Mouse (Mus musculus) stomach, embryonic 14.5 days (tissue): ENCODE results near the gene Ctdnep1. TPM values are rescaled to one million over a fixed set of nuclear protein-coding genes. Genes with fewer than 3 reads are reported as not detected.

Experiments used
- microRNA counts: library from miRNA; unstranded; fragments of <30 nt; microRNA quantifications from one replicate; lab custom pipeline; 2016
- microRNA-seq: library from miRNA; unstranded; fragments of <30 nt; microRNA quantifications from one replicate; pipeline ENCODE4, GENCODE M21; 2016
- polyA plus RNA-seq: library from polyadenylated mRNA; unstranded; fragments of >200 nt; fragmentation: Nextera tagmentation; extraction: Ambion mirVana; gene quantifications from 2 replicates; pipeline ENCODE4 v1.2.1, GENCODE M21; 2014

The Ctdnep1 gene
- polyA plus RNA-seq, 1 experiment from 2014 or later, result 29.5 TPM

MicroRNA genes within 50 kb of the gene (microRNA counts, 519-probe panel; counts per million panel counts)
- microRNA mmu-miR-324-3p (lab: Ali Mortazavi, UCI) (not detected), microRNA mmu-miR-324-5p (lab: Ali Mortazavi, UCI) (3,138 counts per million, percentile 57 among the panel's probes with 10 or more counts)

Small RNA genes within 50 kb of the gene (microRNA-seq; reads per million reads assigned to microRNA genes)
- gene Gm44349 (not detected), gene Mir324 (3,724 reads per million, percentile 86 among the genes with 10 or more reads in this experiment)

Other genes starting within 250 kb of the Ctdnep1 start
- 39.3 and 43.6 TPM in 2 replicates for gene Polr2a, start 222.5 kb upstream of the Ctdnep1 start, polyA plus RNA-seq
- not detected in 2 replicates for gene Slc35g3, start 219.2 kb upstream of the Ctdnep1 start, polyA plus RNA-seq
- 3.9 and 4.0 TPM in 2 replicates for gene Zbtb4, start 215.2 kb upstream of the Ctdnep1 start, polyA plus RNA-seq
- gene Chrnb1, start 185.2 kb upstream of the Ctdnep1 start, polyA plus RNA-seq, result 6.7 and 7.5 TPM in 2 replicates
- gene Fgf11, start 179.3 kb upstream of the Ctdnep1 start, polyA plus RNA-seq, result 2.1 and 3.6 TPM in 2 replicates
- 12.2 and 15.0 TPM in 2 replicates for gene Tmem102, start 175.5 kb upstream of the Ctdnep1 start, polyA plus RNA-seq
- gene Gm39566, start 165.9 kb upstream of the Ctdnep1 start, polyA plus RNA-seq, result not detected in 2 replicates
- not detected in 2 replicates for gene Spem2, start 162.7 kb upstream of the Ctdnep1 start, polyA plus RNA-seq
- gene Spem1, start 159.0 kb upstream of the Ctdnep1 start, polyA plus RNA-seq, result 0.41 TPM in 1 of 2 replicates, not detected in the other
- 10.6 and 11.9 TPM in 2 replicates for gene Nlgn2, start 143.4 kb upstream of the Ctdnep1 start, polyA plus RNA-seq
- 433 and 495 TPM in 2 replicates for gene Tmem256, start 142.6 kb upstream of the Ctdnep1 start, polyA plus RNA-seq
- gene Plscr3, start 134.8 kb upstream of the Ctdnep1 start, polyA plus RNA-seq, result 102 and 110 TPM in 2 replicates
- gene Tnk1, start 122.4 kb upstream of the Ctdnep1 start, polyA plus RNA-seq, result 11.1 TPM in 2 replicates
- gene Tmem95, start 103.1 kb upstream of the Ctdnep1 start, polyA plus RNA-seq, result not detected in 2 replicates
- 5.0 and 5.3 TPM in 2 replicates for gene Kctd11, start 99.8 kb upstream of the Ctdnep1 start, polyA plus RNA-seq
- gene Acap1, start 85.6 kb upstream of the Ctdnep1 start, polyA plus RNA-seq, result 3.5 and 4.0 TPM in 2 replicates
- gene 2810408A11Rik, start 80.2 kb upstream of the Ctdnep1 start, polyA plus RNA-seq, result 8.5 and 10.4 TPM in 2 replicates
- 12.6 and 12.7 TPM in 2 replicates for gene Neurl4, start 80.1 kb upstream of the Ctdnep1 start, polyA plus RNA-seq
- gene Gps2, start 67.3 kb upstream of the Ctdnep1 start, polyA plus RNA-seq, result 71.3 and 80.0 TPM in 2 replicates
- gene Eif5a, start 59.2 kb upstream of the Ctdnep1 start, polyA plus RNA-seq, result 1,510 and 1,553 TPM in 2 replicates
- 6.6 and 8.9 TPM in 2 replicates for gene Ybx2, start 45.4 kb upstream of the Ctdnep1 start, polyA plus RNA-seq
- 31.3 and 31.5 TPM in 2 replicates for gene Slc2a4, start 33.0 kb upstream of the Ctdnep1 start, polyA plus RNA-seq
- 196 and 205 TPM in 2 replicates for gene Cldn7, start 16.4 kb upstream of the Ctdnep1 start, polyA plus RNA-seq
- gene Elp5, start 1.4 kb downstream of the Ctdnep1 start, polyA plus RNA-seq, result 104 and 111 TPM in 2 replicates
- gene Gabarap, start 10.0 kb downstream of the Ctdnep1 start, polyA plus RNA-seq, result 496 and 523 TPM in 2 replicates
- gene Phf23, start 14.6 kb downstream of the Ctdnep1 start, polyA plus RNA-seq, result 40.2 and 47.9 TPM in 2 replicates
- gene Dvl2, start 19.4 kb downstream of the Ctdnep1 start, polyA plus RNA-seq, result 29.0 and 29.9 TPM in 2 replicates
- gene Acadvl, start 34.3 kb downstream of the Ctdnep1 start, polyA plus RNA-seq, result 61.3 and 62.7 TPM in 2 replicates
- 12.4 and 13.8 TPM in 2 replicates for gene Dlg4, start 35.8 kb downstream of the Ctdnep1 start, polyA plus RNA-seq
- not detected in 2 replicates for gene Asgr1, start 72.9 kb downstream of the Ctdnep1 start, polyA plus RNA-seq
- gene Asgr2, start 111.5 kb downstream of the Ctdnep1 start, polyA plus RNA-seq, result 0.54 TPM in 1 of 2 replicates, not detected in the other
- 0.25 and 0.29 TPM in 2 replicates for gene Mgl2, start 149.2 kb downstream of the Ctdnep1 start, polyA plus RNA-seq
- gene Clec10a, start 175.0 kb downstream of the Ctdnep1 start, polyA plus RNA-seq, result 0.98 and 1.0 TPM in 2 replicates
- 0.69 and 1.5 TPM in 2 replicates for gene Slc16a11, start 231.6 kb downstream of the Ctdnep1 start, polyA plus RNA-seq
- gene Slc16a13, start 239.9 kb downstream of the Ctdnep1 start, polyA plus RNA-seq, result 5.6 and 8.8 TPM in 2 replicates
- 11.3 and 12.0 TPM in 2 replicates for gene Bcl6b, start 248.6 kb downstream of the Ctdnep1 start, polyA plus RNA-seq